Mouse (Mus musculus) limb, embryonic 11.5 days (tissue): ENCODE measurements around the gene Nfkbil1. TPM values are rescaled to one million over a fixed set of nuclear protein-coding genes. Genes with fewer than 3 reads are reported as not detected.
A peak's percentile ranks its signal among the peaks of the same experiment; 100 is the strongest.

Source experiments
- ATAC-seq: fragments of 200-750 bp; cut with Nextera tagmentation; 2 replicates; pipeline ENCODE4 v1.8.0; 2017; ENCODE audit warnings: low read depth; ENCODE audit not compliant: insufficient number of reproducible peaks, low FRiP score, low TSS enrichment
- DNase-seq: peaks from one replicate; pipeline ENCODE4 v3.0.0-alpha.2; 2015; ENCODE audit warnings: low spot score
- H3K27ac ChIP-seq: fragments of 300-500 bp; sonication (generic); replicated peaks from 2 replicates; pipeline ENCODE4 v1.5.1; 2014; ENCODE audit warnings: low read depth, mild to moderate bottlenecking, low read length
- H3K27me3 ChIP-seq: fragments of 300-500 bp; sonication (generic); 2 replicates; pipeline ENCODE4 v1.6.1; 2014; ENCODE audit warnings: mild to moderate bottlenecking, low read length, mixed read lengths; ENCODE audit not compliant: control insufficient read depth, insufficient read depth
- H3K36me3 ChIP-seq: fragments of 300-500 bp; sonication (generic); 2 replicates; pipeline ENCODE4 v1.6.1; 2014; ENCODE audit warnings: mild to moderate bottlenecking, low read length, moderate library complexity, mixed read lengths; ENCODE audit not compliant: control insufficient read depth, insufficient read depth
- H3K4me1 ChIP-seq: fragments of 300-500 bp; sonication (generic); 2 replicates; pipeline ENCODE4 v1.6.1; 2014; ENCODE audit warnings: low read length, mixed read lengths; ENCODE audit not compliant: control insufficient read depth, insufficient read depth
- H3K4me2 ChIP-seq: fragments of 300-500 bp; sonication (generic); 2 replicates; pipeline ENCODE4 v1.6.1; 2014; ENCODE audit warnings: low read depth, mild to moderate bottlenecking, moderate library complexity; ENCODE audit not compliant: severe bottlenecking
- H3K4me3 ChIP-seq: fragments of 300-500 bp; sonication (generic); 2 replicates; pipeline ENCODE4 v1.5.1; 2014; ENCODE audit warnings: low read depth, low read length
- H3K9ac ChIP-seq: fragments of 300-500 bp; sonication (generic); 2 replicates; pipeline ENCODE4 v1.6.1; 2014; ENCODE audit warnings: mild to moderate bottlenecking, low read length
- H3K9me3 ChIP-seq: fragments of 300-500 bp; sonication (generic); 2 replicates; pipeline ENCODE4 v1.6.1; 2016; ENCODE audit warnings: low read length; ENCODE audit not compliant: control insufficient read depth
- WGBS: fragments of 180-500 bp; shearing (Covaris S2); extraction: QIAGEN DNeasy Blood & Tissue Kit; methylation state at CpG from one replicate; pipeline ENCODE4 v1.1.7; 2014; 5-methylcytosine and 5-hydroxymethylcytosine counted together
- microRNA-seq: library from miRNA; unstranded; fragments of <30 nt; microRNA quantifications from one replicate; pipeline ENCODE4, GENCODE M21; 2016
- polyA plus RNA-seq: library from polyadenylated mRNA; unstranded; fragments of >200 nt; fragmentation: Nextera tagmentation; extraction: Ambion mirVana; gene quantifications from 2 replicates; pipeline ENCODE4 v1.2.1, GENCODE M21; 2014

Nfkbil1 gene
- polyA plus RNA-seq, 1 experiment from 2014 or later: 4.0 TPM

DNA sequence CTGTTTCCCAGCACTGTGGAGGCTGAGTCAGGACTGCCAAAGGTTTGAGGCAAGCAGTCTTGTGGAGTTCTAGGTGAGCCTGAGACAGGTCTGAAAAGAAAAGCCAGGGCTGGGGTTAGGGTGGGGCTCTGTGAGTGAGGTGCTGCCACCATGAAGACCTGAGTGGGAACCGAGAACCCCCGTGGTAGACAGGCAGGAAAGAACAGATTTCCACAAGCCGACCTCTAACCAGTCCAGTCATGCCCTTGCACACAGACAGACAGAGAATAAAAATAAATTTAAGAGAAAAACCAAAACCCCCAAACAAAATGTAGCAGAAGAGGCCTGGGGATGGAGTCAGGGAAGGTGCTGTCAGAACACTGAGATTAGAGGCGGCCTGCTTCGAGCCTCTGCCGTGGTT, 60.2 kb downstream of the Nfkbil1 start:
- DNase-seq: no peak
- H3K36me3 ChIP-seq: no peaks in the 10 kb centered on the region
- H3K4me3 ChIP-seq: no peak overlapping the region
- H3K27ac ChIP-seq: no peak overlapping the region
- no peaks in the 10 kb centered on the region for H3K9me3 ChIP-seq
- no peak for ATAC-seq
- H3K4me1 ChIP-seq: no peaks in the 10 kb centered on the region
- WGBS: 82% methylated on average over 6 of the region's 6 CpGs
- no peak overlapping the region for H3K9ac ChIP-seq
- no peaks in the 10 kb centered on the region for H3K27me3 ChIP-seq
- H3K4me2 ChIP-seq: no peak overlapping the region

DNA sequence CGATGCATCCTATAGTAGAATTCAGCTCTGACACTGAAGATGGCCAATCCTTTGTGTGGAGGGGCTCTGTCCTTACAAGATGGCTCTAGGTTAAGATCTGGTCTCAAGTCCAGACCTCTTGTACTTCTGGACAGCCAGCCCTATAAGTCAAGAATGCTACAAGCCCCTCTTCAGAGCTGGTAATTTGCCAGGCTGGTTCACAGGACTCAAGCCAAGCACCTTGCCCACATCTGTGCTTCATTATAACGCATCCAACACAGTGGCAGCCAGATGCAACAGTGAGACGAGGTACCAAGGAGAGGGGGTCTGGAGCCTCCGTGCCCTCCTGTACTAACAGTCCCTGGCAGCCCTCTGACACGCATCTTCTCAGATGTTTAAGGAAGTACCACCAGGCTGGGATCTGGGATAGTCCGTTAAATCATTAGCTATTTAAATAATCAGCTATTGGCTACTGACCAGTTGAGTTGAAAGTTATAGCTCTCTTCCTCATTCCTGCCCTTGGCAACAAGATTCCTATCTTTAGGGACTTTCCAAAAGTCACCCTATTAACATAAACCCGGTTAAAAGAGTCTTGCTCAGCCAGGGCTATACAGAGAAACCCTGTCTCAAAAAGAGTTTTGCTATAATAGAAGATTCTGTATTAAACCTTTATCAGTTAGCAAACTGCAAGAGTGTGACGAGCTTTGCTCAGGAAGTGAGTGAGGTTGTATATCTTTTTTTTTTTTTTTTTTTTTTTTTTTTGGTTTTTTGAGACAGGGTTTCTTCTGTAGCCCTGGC, 61.2 kb downstream of the Nfkbil1 start:
- Histone ChIP-seq H3K27me3 (no peaks in the 10 kb centered on the region), H3K36me3 (no peaks in the 10 kb centered on the region), H3K9ac (peak overlapping the region; percentile 27; the same call in 1 of the 2 replicates), H3K4me1 (no peaks in the 10 kb centered on the region), H3K4me2 (no peak overlapping the region), H3K9me3 (no peaks in the 10 kb centered on the region), H3K4me3 (no peak overlapping the region), H3K27ac (no peak overlapping the region)
- ATAC-seq (no peak), DNase-seq (no peak)
- WGBS: 52% methylated on average over 8 of the region's 8 CpGs

DNA sequence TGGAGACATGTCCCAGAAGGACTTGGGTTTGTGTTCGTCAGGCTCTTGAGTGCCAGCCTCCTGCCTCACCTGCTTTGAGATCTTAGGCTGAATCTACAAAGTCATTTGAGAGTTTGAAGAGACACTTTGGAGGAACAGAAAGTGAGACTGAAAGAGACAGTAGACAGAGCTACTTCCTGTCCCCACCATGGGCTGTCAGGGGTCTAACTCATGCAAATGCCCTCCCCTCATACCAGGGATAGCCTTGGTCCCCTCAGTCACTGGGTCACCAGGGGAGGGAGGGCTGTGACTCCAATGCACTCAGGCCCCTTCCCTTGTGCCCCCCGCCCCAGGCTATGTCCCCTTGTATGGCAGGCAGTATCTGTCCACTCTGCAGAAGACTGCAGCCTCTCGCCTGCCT, 62.3 kb downstream of the Nfkbil1 start:
- Histone ChIP-seq H3K4me1 (no peaks in the 10 kb centered on the region), H3K27ac (no peak overlapping the region; the same call in 1 of the 2 replicates), H3K4me3 (no peak overlapping the region), H3K9ac (no peak overlapping the region), H3K36me3 (no peaks in the 10 kb centered on the region), H3K27me3 (no peaks in the 10 kb centered on the region), H3K4me2 (no peak overlapping the region), H3K9me3 (no peaks in the 10 kb centered on the region)
- ATAC-seq: no peak
- DNase-seq: no peak
- WGBS: 61% methylated on average over 3 of the region's 3 CpGs

DNA sequence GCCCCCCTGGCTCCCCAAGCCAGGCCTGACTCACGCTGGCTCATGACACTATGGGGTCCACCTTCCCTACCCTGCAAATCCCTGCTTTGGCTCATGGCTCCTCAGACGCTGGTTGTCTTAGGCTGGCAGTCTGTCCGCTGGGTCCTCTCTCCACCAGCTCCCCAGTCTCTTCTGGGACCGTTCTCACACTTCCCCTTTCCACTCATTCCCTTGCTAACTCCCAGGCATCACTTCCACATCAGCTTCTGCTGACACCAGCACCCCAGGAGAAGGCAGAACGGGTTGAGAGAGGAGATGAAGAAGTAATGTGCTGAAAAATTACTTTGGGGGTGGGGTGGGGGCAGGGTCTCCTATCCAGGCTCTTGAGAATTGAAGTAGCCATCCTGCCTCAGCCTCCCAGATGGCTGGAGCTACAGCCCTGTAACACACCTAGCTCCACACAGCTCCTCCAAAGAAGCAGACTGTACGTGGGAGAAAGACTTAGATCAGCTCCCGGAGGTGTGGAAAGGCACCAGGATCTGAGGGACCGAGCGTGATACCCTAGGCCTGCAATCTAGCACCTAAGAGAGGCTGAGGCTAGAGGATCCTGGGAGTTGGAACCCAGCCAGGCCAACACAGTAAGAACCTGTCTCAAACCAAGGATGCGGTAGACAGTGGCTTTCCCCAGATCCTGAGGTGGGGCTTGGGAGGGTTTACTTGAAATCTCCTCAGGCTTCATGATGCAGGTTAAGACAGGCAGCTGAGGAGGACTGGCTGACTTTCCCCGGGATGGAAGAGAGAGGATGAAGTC, 63.0 kb downstream of the Nfkbil1 start:
- Histone ChIP-seq H3K9ac (no peak overlapping the region), H3K27ac (no peak overlapping the region), H3K36me3 (no peaks in the 10 kb centered on the region), H3K4me2 (no peak overlapping the region), H3K4me1 (no peaks in the 10 kb centered on the region), H3K9me3 (no peaks in the 10 kb centered on the region), H3K27me3 (no peaks in the 10 kb centered on the region), H3K4me3 (no peak overlapping the region)
- ATAC-seq: no peak
- WGBS: 71% methylated on average over 11 of the region's 11 CpGs
- DNase-seq: no peak

Small RNAs within 50 kb of the gene (microRNA-seq; reads per million reads assigned to microRNA genes)
- not detected for gene Mir6973a
- not detected for gene Mir6974
- 2.7 reads per million for gene Mir6975
- not detected for gene Mir8094

Other genes with a start within 250 kb of the Nfkbil1 start
- gene Vars, start 234.8 kb downstream of the Nfkbil1 start, polyA plus RNA-seq: 124 and 140 TPM in 2 replicates
- gene Vwa7, start 219.2 kb downstream of the Nfkbil1 start, polyA plus RNA-seq: 0.07 and 0.16 TPM in 2 replicates
- 1.4 TPM in 2 replicates for gene Sapcd1, start 207.8 kb downstream of the Nfkbil1 start, polyA plus RNA-seq
- gene Msh5, start 189.0 kb downstream of the Nfkbil1 start, polyA plus RNA-seq: 3.5 and 3.7 TPM in 2 replicates
- 52.1 and 76.7 TPM in 2 replicates for gene Clic1, start 185.8 kb downstream of the Nfkbil1 start, polyA plus RNA-seq
- gene Ddah2, start 176.8 kb downstream of the Nfkbil1 start, polyA plus RNA-seq: 553 and 582 TPM in 2 replicates
- 0.16 TPM in 1 of 2 replicates, not detected in the other for gene Ly6g6c, start 170.4 kb downstream of the Nfkbil1 start, polyA plus RNA-seq
- gene Mpig6b, start 169.6 kb downstream of the Nfkbil1 start, polyA plus RNA-seq: 0.84 and 1.2 TPM in 2 replicates
- gene Ly6g6e, start 158.9 kb downstream of the Nfkbil1 start, polyA plus RNA-seq: 1.5 and 2.1 TPM in 2 replicates
- gene Ly6g6d, start 157.7 kb downstream of the Nfkbil1 start, polyA plus RNA-seq: 0.72 and 1.6 TPM in 2 replicates
- gene Ly6g6f, start 150.2 kb downstream of the Nfkbil1 start, polyA plus RNA-seq: 0.27 and 0.73 TPM in 2 replicates
- gene Abhd16a, start 146.5 kb downstream of the Nfkbil1 start, polyA plus RNA-seq: 43.1 and 46.9 TPM in 2 replicates
- gene Ly6g5c, start 127.5 kb downstream of the Nfkbil1 start, polyA plus RNA-seq: not detected in 2 replicates
- gene Ly6g5b, start 120.4 kb downstream of the Nfkbil1 start, polyA plus RNA-seq: 0.44 and 0.75 TPM in 2 replicates
- 24.0 and 29.1 TPM in 2 replicates for gene Gpank1, start 114.3 kb downstream of the Nfkbil1 start, polyA plus RNA-seq
- gene Csnk2b, start 113.7 kb downstream of the Nfkbil1 start, polyA plus RNA-seq: 277 and 290 TPM in 2 replicates
- gene D17H6S53E, start 109.4 kb downstream of the Nfkbil1 start, polyA plus RNA-seq: 8.6 and 8.9 TPM in 2 replicates
- gene Apom, start 103.7 kb downstream of the Nfkbil1 start, polyA plus RNA-seq: 0.44 and 1.5 TPM in 2 replicates
- gene Bag6, start 100.6 kb downstream of the Nfkbil1 start, polyA plus RNA-seq: 103 and 104 TPM in 2 replicates
- gene Prrc2a, start 70.9 kb downstream of the Nfkbil1 start, polyA plus RNA-seq: 215 and 234 TPM in 2 replicates
- gene Aif1, start 59.7 kb downstream of the Nfkbil1 start, polyA plus RNA-seq: 3.4 and 3.9 TPM in 2 replicates
- gene Lst1, start 47.4 kb downstream of the Nfkbil1 start, polyA plus RNA-seq: 4.0 and 4.7 TPM in 2 replicates
- 0.45 and 0.54 TPM in 2 replicates for gene Ltb, start 41.4 kb downstream of the Nfkbil1 start, polyA plus RNA-seq
- gene Tnf, start 33.8 kb downstream of the Nfkbil1 start, polyA plus RNA-seq: not detected in 2 replicates
- gene Lta, start 30.4 kb downstream of the Nfkbil1 start, polyA plus RNA-seq: 0.11 and 0.27 TPM in 2 replicates
- gene Gm16181, start 15.0 kb downstream of the Nfkbil1 start, polyA plus RNA-seq: not detected in 2 replicates
- gene Atp6v1g2, start 2.1 kb downstream of the Nfkbil1 start, polyA plus RNA-seq: 3.9 and 5.9 TPM in 2 replicates
- gene Ddx39b, start 6.0 kb upstream of the Nfkbil1 start, polyA plus RNA-seq: 739 and 748 TPM in 2 replicates
- gene H2-D1, start 26.9 kb upstream of the Nfkbil1 start, polyA plus RNA-seq: 15.7 and 16.3 TPM in 2 replicates
- not detected in 2 replicates for gene H2-Q1, start 84.6 kb upstream of the Nfkbil1 start, polyA plus RNA-seq
- 0.16 and 0.31 TPM in 2 replicates for gene H2-Q2, start 106.5 kb upstream of the Nfkbil1 start, polyA plus RNA-seq
- 3.6 and 4.0 TPM in 2 replicates for gene H2-Q4, start 143.8 kb upstream of the Nfkbil1 start, polyA plus RNA-seq
- 2.5 and 3.1 TPM in 2 replicates for gene H2-Q6, start 189.1 kb upstream of the Nfkbil1 start, polyA plus RNA-seq
- 23.3 and 25.7 TPM in 2 replicates for gene H2-Q7, start 203.4 kb upstream of the Nfkbil1 start, polyA plus RNA-seq
- 0.26 and 0.72 TPM in 2 replicates for gene H2-Q10, start 234.3 kb upstream of the Nfkbil1 start, polyA plus RNA-seq